ENCODE assay signal across 24 mouse cellular contexts in genomic region chr7:136942414-136942813, GRCm38 (mm10). TPM values are rescaled to one million over a fixed set of nuclear protein-coding genes. Genes with fewer than 3 reads are reported as not detected.
DNase-seq lines count a peak whose midpoint lies in the region; TF ChIP-seq lines count a peak whose summit lies in the region.
"Had no signal": no experiment of that assay in that cellular context is flagged by ENCODE, and none has a peak within 500 bp of the region (broad histone marks: within the 10 kb centered on the region; RNA-seq: fewer than 3 reads in every experiment).

No protein-coding gene starts in this region.

- dilution Hi-C loops in CH12.LX (cut with MboI; ENCODE audit: extremely low pct_ligation_motif_present, extremely low pct_unique_long_range_greater_than_20kb, low sequenced_read_pairs): no loop called here

- intact Hi-C loops in gastrocnemius, postnatal 36 days (cut with DNase I): no loop called here
- intact Hi-C loops in heart, postnatal 14 days (cut with DNase I): loop anchor here (10.0 kb wide), 1 partner anchor 458 kb away; no protein-coding TSS in a partner anchor

- no peaks in the 10 kb centered on the region for H3K27me3 ChIP-seq in CH12.LX (replicated peaks)
- H3K27me3 ChIP-seq: embryonic facial prominence, embryonic 12.5 days; forebrain, embryonic 13.5 days; forebrain, embryonic 15.5 days; Patski had no signal

- H3K4me2 ChIP-seq in CH12.LX (ENCODE audit: insufficient read depth, low read depth, poor library complexity, severe bottlenecking): peak overlapping the region; percentile 60
- H3K4me2 ChIP-seq: embryonic facial prominence, embryonic 12.5 days; forebrain, embryonic 13.5 days; forebrain, embryonic 15.5 days had no signal

- H3K9me3 ChIP-seq in CH12.LX (replicated peaks; ENCODE audit: low read length): peaks cover 4% of the 10 kb centered on the region
- H3K9me3 ChIP-seq: embryonic facial prominence, embryonic 10.5 days; embryonic facial prominence, embryonic 12.5 days; forebrain, embryonic 13.5 days; forebrain, embryonic 15.5 days had no signal

- no peak overlapping the region for H3K9ac ChIP-seq in CH12.LX (ENCODE audit: insufficient read depth, low read depth)
- H3K9ac ChIP-seq: embryonic facial prominence, embryonic 12.5 days; forebrain, embryonic 13.5 days; forebrain, embryonic 15.5 days; forebrain, postnatal 0 days had no signal

- H3K36me3 ChIP-seq in CH12.LX (replicated peaks in 1 of 2; ENCODE audit: control insufficient read depth in 1 of 2, insufficient read depth in 1 of 2, low read length in 1 of 2): peaks cover 0 to 30% of the 10 kb centered on the region in 2 experiments
- H3K36me3 ChIP-seq: embryonic facial prominence, embryonic 10.5 days; embryonic facial prominence, embryonic 12.5 days; forebrain, embryonic 15.5 days had no signal

- no peak overlapping the region for H3K4me3 ChIP-seq in CH12.LX (replicated peaks in 1 of 3; ENCODE audit: low read depth in 2 of 3, low read length in 2 of 3, poor library complexity in 1 of 3)
- H3K4me3 ChIP-seq: embryonic facial prominence, embryonic 10.5 days; embryonic facial prominence, embryonic 12.5 days; forebrain, embryonic 13.5 days; forebrain, embryonic 15.5 days had no signal

- no peak overlapping the region for H3K27ac ChIP-seq in CH12.LX (ENCODE audit: insufficient read depth, low read depth)
- H3K27ac ChIP-seq: embryonic facial prominence, embryonic 10.5 days; embryonic facial prominence, embryonic 12.5 days; forebrain, embryonic 13.5 days; forebrain, embryonic 15.5 days had no signal

- no peaks in the 10 kb centered on the region for H3K79me2 ChIP-seq in CH12.LX (replicated peaks; ENCODE audit: control insufficient read depth, extremely low read depth, insufficient read depth, poor library complexity, severe bottlenecking)

- TF ChIP-seq POLR2A in CH12.LX (IDR thresholded peaks at IDR 0.05; ENCODE audit: low read depth, low read length): no peak

- DNase-seq in gastrocnemius, adult 18-20 months (ENCODE audit: low spot score): peak; percentile 7
- DNase-seq in gastrocnemius, postnatal 36 days: no peak
- peak; percentile 13 for DNase-seq in heart, postnatal 4 days
- DNase-seq in heart, postnatal 14 days: no peak
- DNase-seq in 3T3-L1 (ENCODE audit: low read depth, low spot score) (peak; percentile 53), CH12.LX (ENCODE audit: extremely low read depth) (peak; percentile 48)
- no peak for DNase-seq in layer of hippocampus, postnatal 25 days (ENCODE audit: extremely low spot score in 1 of 2, low spot score in 1 of 2)
- no peak for DNase-seq in layer of hippocampus, postnatal 36 days
- DNase-seq: adrenal gland, adult 8-10 months; adrenal gland, postnatal 14 days; adrenal gland, postnatal 36 days; B cell, adult 2 months; cerebellum, adult 11-12 months; cerebellum, adult 2 months; cerebellum, adult 9-10 months; cerebellum, postnatal 10 days; cerebellum, postnatal 25 days; forebrain, postnatal 0 days had no signal

- H3K4me1 ChIP-seq in CH12.LX (ENCODE audit: control insufficient read depth in 1 of 2, insufficient read depth in 2 of 2): peaks cover 10 to 53% of the 10 kb centered on the region in 2 experiments
- H3K4me1 ChIP-seq: embryonic facial prominence, embryonic 12.5 days; forebrain, embryonic 13.5 days; forebrain, embryonic 15.5 days had no signal

- TF ChIP-seq CTCF in CH12.LX (conservative IDR thresholded peaks at IDR 0.05 in 1 of 2, IDR thresholded peaks at IDR 0.05 in 1 of 2; ENCODE audit: low read depth in 2 of 2, low read length in 2 of 2): no peak

- TF ChIP-seq RAD21 in CH12.LX (IDR thresholded peaks at IDR 0.05; ENCODE audit: low read depth, low read length): no peak

- peak; percentile 35; the same call in 1 of the 2 replicates for TF ChIP-seq EP300 in CH12.LX (IDR thresholded peaks at IDR 0.05; ENCODE audit: low read length)

- in situ Hi-C loops in CH12.LX (cut with MboI; ENCODE audit: low pct_ligation_motif_present, low pct_unique_long_range_greater_than_20kb, low sequenced_read_pairs): no loop called here

TF ChIP-seq in CH12.LX, 34 proteins besides CTCF, POLR2A, EP300 and RAD21:
- TF ChIP-seq TCF12 (IDR thresholded peaks at IDR 0.05; ENCODE audit: low read depth, low read length) (no peak), GABPA (IDR thresholded peaks at IDR 0.05; ENCODE audit: insufficient replicate concordance, low read depth, low read length) (no peak), SIN3A (IDR thresholded peaks at IDR 0.05; ENCODE audit: low read length) (no peak), MAZ (IDR thresholded peaks at IDR 0.05; ENCODE audit: low read depth, low read length) (peak; percentile 57; the same call in 1 of the 2 replicates), ETS1 (conservative IDR thresholded peaks at IDR 0.05; ENCODE audit: low read depth, low read length) (peak; percentile 85), IRF4 (IDR thresholded peaks at IDR 0.05; ENCODE audit: low read depth, low read length) (peak; percentile 54; the same call in 1 of the 2 replicates), MEF2A (IDR thresholded peaks at IDR 0.05; ENCODE audit: borderline replicate concordance, low read depth, low read length) (no peak), JUND (conservative IDR thresholded peaks at IDR 0.05; ENCODE audit: low read depth, low read length) (no peak; the same call in 1 of the 2 replicates), USF1 (IDR thresholded peaks at IDR 0.05; ENCODE audit: low read depth, low read length) (no peak), MAX (IDR thresholded peaks at IDR 0.05; ENCODE audit: low read length) (no peak), POLR2AphosphoS2 (IDR thresholded peaks at IDR 0.05; ENCODE audit: low read depth, low read length) (no peak), TBP (conservative IDR thresholded peaks at IDR 0.05; ENCODE audit: low read depth, low read length) (no peak)
TF ChIP-seq in CH12.LX: peak in this region for 3.

RNA-seq across cellular contexts. Expression of gene Mgmt, which starts 48.0 kb away (rescaled TPM):
- total RNA-seq in gastrocnemius, adult 18-20 months (2021): 1 to 10 TPM; 3.5 to 3.7 TPM
- total RNA-seq in gastrocnemius, postnatal 36 days (2021): 1 to 10 TPM; 2.4 to 2.7 TPM
- 1 to 10 TPM; 4.6 to 5.2 TPM for total RNA-seq in heart, postnatal 4 days (2021)
- 1 to 10 TPM; 3.4 to 3.6 TPM for total RNA-seq in heart, postnatal 14 days (2021)
- total RNA-seq in CH12.LX (2012; rRNA removed): 5.7 and 8.5 TPM in 2 replicates
- total RNA-seq in CH12.LX (2014; rRNA removed): 5.2 and 6.0 TPM in 2 replicates
- 10.8 and 11.8 TPM in 2 replicates for polyA plus RNA-seq in CH12.LX (2012; ENCODE audit: insufficient read length, low read depth)
- under 1 TPM; 0.64 to 0.68 TPM for total RNA-seq in layer of hippocampus, postnatal 25 days (2021)
- under 1 TPM; 0.76 to 0.90 TPM for total RNA-seq in layer of hippocampus, postnatal 36 days (2021)
- total RNA-seq: MEL had no signal
- polyA plus RNA-seq: Patski had no signal

Comparison
In these comparisons a context has a peak if more than half of its experiments do, and no peak if none do; other contexts are left out.
1. DNase-seq: peak in gastrocnemius, adult 18-20 months (single experiment), heart, postnatal 4 days (single experiment), 3T3-L1 (single experiment) and CH12.LX (single experiment); none in gastrocnemius, postnatal 36 days (0 of 2), heart, postnatal 14 days (0 of 2), layer of hippocampus, postnatal 25 days (0 of 2) and layer of hippocampus, postnatal 36 days (0 of 2).